Mouse (Mus musculus) CH12.LX (cell line): ENCODE results near the gene Prkag2. TPM values are rescaled to one million over a fixed set of nuclear protein-coding genes. Genes with fewer than 3 reads are reported as not detected.
A peak's percentile ranks its signal among the peaks of the same experiment; 100 is the strongest.

Experiments used
- DNase-seq: peaks from one replicate; pipeline ENCODE4 v3.0.0-alpha.2; 2013; ENCODE audit errors: extremely low read depth
- H3K27ac ChIP-seq: 2 replicates; pipeline ENCODE4 v1.5.1; 2012; ENCODE audit warnings: low read depth, mild to moderate bottlenecking, control low read depth, moderate library complexity; ENCODE audit not compliant: insufficient read depth
- H3K27me3 ChIP-seq: replicated peaks from 2 replicates; pipeline ENCODE3; 2012; ENCODE audit warnings: inconsistent platforms
- H3K36me3 ChIP-seq, 2 experiments: replicated peaks in 1 of 2; 2 replicates each; pipeline versions ENCODE3 to v1.6.1; 2012; ENCODE audit warnings: inconsistent platforms in 1 of 2, low read length in 1 of 2, mild to moderate bottlenecking in 1 of 2, mixed read lengths in 1 of 2, moderate library complexity in 1 of 2; ENCODE audit not compliant: control insufficient read depth in 1 of 2, insufficient read depth in 1 of 2
- H3K4me1 ChIP-seq, 2 experiments: 2 replicates each; pipeline ENCODE4 v1.6.1; 2012; ENCODE audit warnings: inconsistent platforms in 1 of 2, moderate library complexity in 1 of 2; ENCODE audit not compliant: insufficient read depth in 2 of 2, control insufficient read depth in 1 of 2
- H3K4me2 ChIP-seq: 2 replicates; pipeline ENCODE4 v1.6.1; 2012; ENCODE audit warnings: low read depth, mild to moderate bottlenecking, control low read depth; ENCODE audit not compliant: poor library complexity, insufficient read depth, severe bottlenecking
- H3K4me3 ChIP-seq, 3 experiments: fragments of 150-350 bp in 1 of 3; sonication (generic) in 1 of 3; replicated peaks in 1 of 3; 2 replicates each; pipeline versions ENCODE3 to v1.5.1; 2011 to 2012; ENCODE audit warnings: low read depth in 2 of 3, low read length in 2 of 3, mild to moderate bottlenecking in 2 of 3, moderate library complexity in 2 of 3, control low read depth in 1 of 3, improper control_type of control experiment in 1 of 3, inconsistent platforms in 1 of 3, mixed read lengths in 1 of 3; ENCODE audit not compliant: poor library complexity in 1 of 3
- H3K79me2 ChIP-seq: replicated peaks from 2 replicates; pipeline ENCODE4 v1.6.1; 2012; ENCODE audit warnings: mild to moderate bottlenecking, moderate library complexity; ENCODE audit not compliant: control insufficient read depth, poor library complexity, insufficient read depth, severe bottlenecking; ENCODE audit errors: extremely low read depth
- H3K9ac ChIP-seq: 2 replicates; pipeline ENCODE4 v1.6.1; 2012; ENCODE audit warnings: low read depth, mild to moderate bottlenecking, control low read depth, moderate library complexity; ENCODE audit not compliant: insufficient read depth
- H3K9me3 ChIP-seq: replicated peaks from 2 replicates; pipeline ENCODE3; 2012; ENCODE audit warnings: low read length, inconsistent platforms, mixed read lengths
- CHD1 ChIP-seq: IDR thresholded peaks from 2 replicates; pipeline ENCODE4 v1.6.1; 2012; ENCODE audit warnings: low read depth, low read length, improper control_type of control experiment, inconsistent platforms
- CHD2 ChIP-seq: IDR thresholded peaks from 2 replicates; pipeline ENCODE4 v1.6.1; 2011; ENCODE audit warnings: low read length, improper control_type of control experiment
- ELF1 ChIP-seq: IDR thresholded peaks from 2 replicates; pipeline ENCODE4 v1.6.1; 2014; ENCODE audit warnings: low read depth, mild to moderate bottlenecking, inconsistent platforms, low read length, improper control_type of control experiment
- EP300 ChIP-seq: IDR thresholded peaks from 2 replicates; pipeline ENCODE4 v1.6.1; 2011; ENCODE audit warnings: low read length, improper control_type of control experiment
- ETS1 ChIP-seq: conservative IDR thresholded peaks from 2 replicates; pipeline ENCODE4 v1.6.1; 2012; ENCODE audit warnings: low read depth, mild to moderate bottlenecking, inconsistent platforms, low read length, improper control_type of control experiment, moderate library complexity
- HCFC1 ChIP-seq: IDR thresholded peaks from 2 replicates; pipeline ENCODE4 v1.6.1; 2012; ENCODE audit warnings: low read depth, mild to moderate bottlenecking, inconsistent platforms, low read length, improper control_type of control experiment
- IRF4 ChIP-seq: IDR thresholded peaks from 2 replicates; pipeline ENCODE4 v1.6.1; 2014; ENCODE audit warnings: low read depth, mild to moderate bottlenecking, inconsistent platforms, low read length, improper control_type of control experiment
- JUN ChIP-seq: IDR thresholded peaks from 2 replicates; pipeline ENCODE4 v1.6.1; 2011; ENCODE audit warnings: low read depth, mild to moderate bottlenecking, low read length, improper control_type of control experiment, moderate library complexity; ENCODE audit not compliant: insufficient read depth
- JUND ChIP-seq: conservative IDR thresholded peaks from 2 replicates; pipeline ENCODE4 v1.6.1; 2011; ENCODE audit warnings: low read depth, low read length, improper control_type of control experiment
- MAFK ChIP-seq: IDR thresholded peaks from 2 replicates; pipeline ENCODE4 v1.6.1; 2011; ENCODE audit warnings: low read length, improper control_type of control experiment; ENCODE audit not compliant: insufficient replicate concordance
- MAZ ChIP-seq: IDR thresholded peaks from 2 replicates; pipeline ENCODE4 v1.6.1; 2012; ENCODE audit warnings: low read depth, mild to moderate bottlenecking, inconsistent platforms, low read length, improper control_type of control experiment, moderate library complexity
- MEF2A ChIP-seq: IDR thresholded peaks from 2 replicates; pipeline ENCODE4 v1.6.1; 2014; ENCODE audit warnings: low read depth, mild to moderate bottlenecking, inconsistent platforms, low read length, improper control_type of control experiment, borderline replicate concordance
- POLR2A ChIP-seq: IDR thresholded peaks from 2 replicates; pipeline ENCODE4 v1.6.1; 2011; ENCODE audit warnings: low read depth, mild to moderate bottlenecking, improper control_type of control experiment, low read length
- RCOR1 ChIP-seq: conservative IDR thresholded peaks from 2 replicates; pipeline ENCODE4 v1.6.1; 2012; ENCODE audit warnings: low read depth, mild to moderate bottlenecking, inconsistent platforms, low read length, improper control_type of control experiment
- SIN3A ChIP-seq: IDR thresholded peaks from 2 replicates; pipeline ENCODE4 v1.6.1; 2012; ENCODE audit warnings: low read length, improper control_type of control experiment, inconsistent platforms
- TBP ChIP-seq: conservative IDR thresholded peaks from 2 replicates; pipeline ENCODE4 v1.6.1; 2011; ENCODE audit warnings: low read depth, low read length, improper control_type of control experiment
- UBTF ChIP-seq: IDR thresholded peaks from 2 replicates; pipeline ENCODE4 v1.6.1; 2012; ENCODE audit warnings: low read depth, mild to moderate bottlenecking, inconsistent platforms, low read length, improper control_type of control experiment, moderate library complexity
- ZC3H11A ChIP-seq: IDR thresholded peaks from 2 replicates; pipeline ENCODE4 v1.6.1; 2012; ENCODE audit warnings: low read depth, mild to moderate bottlenecking, inconsistent platforms, low read length, improper control_type of control experiment
- ZMIZ1 ChIP-seq: IDR thresholded peaks from 2 replicates; pipeline ENCODE4 v1.6.1; 2012; ENCODE audit warnings: low read depth, mild to moderate bottlenecking, inconsistent platforms, low read length, improper control_type of control experiment
- dilution Hi-C: fragments of 300-500 bp; cut with MboI; formaldehyde crosslinking; loops from 2 replicates; pipeline ENCODE4 v1.14.3; 2020; ENCODE audit warnings: low sequenced_read_pairs; ENCODE audit not compliant: extremely low pct_unique_long_range_greater_than_20kb, extremely low pct_ligation_motif_present
- in situ Hi-C: fragments of 300-500 bp; cut with MboI; formaldehyde crosslinking; loops from 3 replicates; pipeline ENCODE4 v1.14.3; 2019; ENCODE audit warnings: low sequenced_read_pairs, low pct_ligation_motif_present, low pct_unique_long_range_greater_than_20kb, mixed read lengths
- polyA plus RNA-seq: library from polyadenylated mRNA; unstranded; fragments of >175 nt; gene quantifications from 2 replicates; pipeline ENCODE4 v1.2.1, GENCODE M21; 2012; ENCODE audit warnings: low read depth; ENCODE audit not compliant: insufficient read length
- total RNA-seq, 2 experiments: library from RNA; depleted of rRNA; stranded (reverse); fragments of 300-350 nt in 1 of 2; fragments of >200 nt in 1 of 2; gene quantifications; 2 replicates each; pipeline ENCODE4 v1.2.3; 2012 to 2014

Prkag2 gene
- total and polyA plus RNA-seq, 3 experiments = 4.6 to 21.2 (median 8.8) TPM

DNA sequence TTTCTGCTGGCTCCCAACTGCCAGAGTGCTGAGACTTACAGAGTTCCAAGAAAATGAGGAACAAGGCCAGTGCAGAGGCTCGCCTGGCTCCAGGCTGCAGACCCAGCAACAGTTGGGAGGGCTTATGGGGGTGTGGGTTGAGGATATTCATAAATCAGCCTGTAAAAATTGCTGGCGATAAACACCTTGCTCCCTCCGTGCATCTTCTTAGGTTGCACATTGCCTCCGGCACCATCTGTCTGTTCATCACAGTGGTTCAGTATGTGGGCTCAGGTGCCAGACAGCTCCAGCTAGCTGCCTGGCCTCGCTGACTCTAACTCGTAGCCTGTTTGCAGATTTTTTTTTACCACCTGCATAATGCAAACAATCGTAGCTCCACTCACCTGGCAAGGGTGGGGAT, 13.4 kb downstream of the Prkag2 start:
- dilution Hi-C loops = no loop called here
- no peak for DNase-seq

DNA sequence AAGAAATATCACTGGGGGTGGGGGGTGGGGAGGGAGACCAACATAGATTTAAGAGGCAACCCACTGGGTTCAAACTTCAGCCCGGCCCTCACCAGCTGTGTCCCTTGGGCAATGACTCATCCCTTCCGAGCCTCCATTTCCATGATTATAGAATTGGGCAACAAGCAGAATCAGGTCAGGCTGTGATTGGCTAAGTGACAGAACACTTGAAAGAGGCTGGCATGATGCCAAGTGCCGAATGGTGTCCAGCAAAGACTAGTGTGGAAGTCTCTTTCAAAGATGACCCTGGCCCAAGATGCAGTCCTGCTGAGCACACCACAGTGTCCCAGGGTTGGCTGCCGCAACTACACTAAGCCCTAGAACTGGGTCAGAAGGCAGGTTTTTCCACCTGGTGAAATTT, 14.2 kb downstream of the Prkag2 start:
- dilution Hi-C loops = no loop called here
- Histone ChIP-seq H3K4me2 (no peak overlapping the region), H3K27me3 (no peaks in the 10 kb centered on the region), H3K9ac (no peak overlapping the region), H3K9me3 (no peaks in the 10 kb centered on the region), H3K36me3 (peaks cover 0 to 1% of the 10 kb centered on the region in 2 experiments), H3K79me2 (no peaks in the 10 kb centered on the region), H3K4me3 (no peak overlapping the region), H3K27ac (no peak overlapping the region), H3K4me1 (peaks cover 19 to 52% of the 10 kb centered on the region in 2 experiments)
- peak; percentile 66 for DNase-seq
- TF ChIP-seq MEF2A (peak; percentile 26; the same call in 1 of the 2 replicates), ETS1 (peak; percentile 64), IRF4 (no peak), CHD2 (peak; percentile 43; the same call in 1 of the 2 replicates), JUND (peak; percentile 89), EP300 (peak; percentile 70), ELF1 (no peak), JUN (peak; percentile 80)
- in situ Hi-C loops = no loop called here

More for the DNA sequence above, 13.4 kb downstream of the Prkag2 start:
- H3K4me1 ChIP-seq = peaks cover 17 to 53% of the 10 kb centered on the region in 2 experiments
- no peak overlapping the region for H3K9ac ChIP-seq
- H3K27me3 ChIP-seq = no peaks in the 10 kb centered on the region
- TF ChIP-seq TBP = no peak
- TF ChIP-seq MAZ = no peak
- TF ChIP-seq POLR2A = no peak
- TF ChIP-seq UBTF = no peak
- TF ChIP-seq HCFC1 = no peak
- TF ChIP-seq ZC3H11A = no peak
- no peak for TF ChIP-seq SIN3A
- no peak for TF ChIP-seq IRF4
- TF ChIP-seq ZMIZ1 = no peak
- no peak for TF ChIP-seq MAFK
- TF ChIP-seq RCOR1 = no peak
- TF ChIP-seq CHD1 = no peak
- TF ChIP-seq EP300 = no peak
- no peaks in the 10 kb centered on the region for H3K79me2 ChIP-seq
- H3K9me3 ChIP-seq = peaks cover 6% of the 10 kb centered on the region
- in situ Hi-C loops = no loop called here
- H3K4me3 ChIP-seq = no peak overlapping the region
- H3K36me3 ChIP-seq = peaks cover 0 to 7% of the 10 kb centered on the region in 2 experiments
- no peak overlapping the region for H3K4me2 ChIP-seq
- H3K27ac ChIP-seq = no peak overlapping the region
